22 mouse cellular contexts compared by ENCODE assay signal in genomic region chr9:82709411-82709983, GRCm38 (mm10).
DNase-seq lines count a peak whose midpoint lies in the region; ATAC-seq and TF ChIP-seq lines count a peak whose summit lies in the region.
"Had no signal": no experiment of that assay in that cellular context is flagged by ENCODE, and none has a peak within 500 bp of the region (broad histone marks: within the 10 kb centered on the region; RNA-seq: fewer than 3 reads in every experiment).

No protein-coding gene starts in this region.

- peak; percentile 13 for DNase-seq in midbrain, embryonic 10.5 days (ENCODE audit: low spot score)
- no peak for DNase-seq in midbrain, postnatal 0 days (ENCODE audit: low spot score)
- peak; percentile 10 for DNase-seq in embryo, embryonic 10 days (ENCODE audit: low spot score)
- DNase-seq in embryo, embryonic 9.5 days (ENCODE audit: extremely low spot score), result peak; percentile 6
- DNase-seq in neural tube, embryonic 10.5 days (ENCODE audit: extremely low spot score, low spot score), result peak; percentile 13
- no peak for DNase-seq in lung, postnatal 0 days (ENCODE audit: low spot score)
- DNase-seq in kidney, postnatal 25 days, result no peak
- DNase-seq: adrenal gland, postnatal 10 days; cerebellum, adult 9-11 months; kidney, adult 18-20 months; left cerebral cortex, postnatal 4 days; liver, embryonic 13.5 days; lung, embryonic 14.5 days; lung, postnatal 4 days; right cerebral cortex, postnatal 14 days; spleen, adult 18-20 months; thymus, postnatal 36 days had no signal

- no peak overlapping the region for H3K4me3 ChIP-seq in midbrain, embryonic 10.5 days
- no peak overlapping the region for H3K4me3 ChIP-seq in midbrain, postnatal 0 days (ENCODE audit: low read depth, low read length)
- no peak overlapping the region for H3K4me3 ChIP-seq in lung, postnatal 0 days (ENCODE audit: low read depth, low read length)
- H3K4me3 ChIP-seq: heart, embryonic 10.5 days; layer of hippocampus, adult 2 months; liver, embryonic 13.5 days; neural tube, embryonic 12.5 days had no signal

- no peak for ATAC-seq in midbrain, postnatal 0 days (ENCODE audit: low FRiP score)
- no peak for ATAC-seq in lung, postnatal 0 days
- ATAC-seq: hindbrain, embryonic 16.5 days had no signal

- peaks cover 10% of the 10 kb centered on the region for H3K4me1 ChIP-seq in midbrain, embryonic 10.5 days
- H3K4me1 ChIP-seq in midbrain, postnatal 0 days (ENCODE audit: insufficient read depth, low read length), result no peaks in the 10 kb centered on the region
- no peaks in the 10 kb centered on the region for H3K4me1 ChIP-seq in lung, postnatal 0 days (ENCODE audit: insufficient read depth, low read depth, low read length)
- H3K4me1 ChIP-seq: heart, embryonic 10.5 days; liver, embryonic 13.5 days had no signal

- TF ChIP-seq EP300 in lung, postnatal 0 days (IDR thresholded peaks at IDR 0.05), result no peak

- no peak overlapping the region for H3K4me2 ChIP-seq in midbrain, postnatal 0 days (ENCODE audit: low read depth, low read length, poor library complexity, severe bottlenecking)
- H3K4me2 ChIP-seq in lung, postnatal 0 days (replicated peaks; ENCODE audit: low read depth, low read length), result no peak overlapping the region
- H3K4me2 ChIP-seq: liver, embryonic 13.5 days; lung, embryonic 14.5 days; neural tube, embryonic 12.5 days had no signal

- no peak overlapping the region for H3K9ac ChIP-seq in midbrain, postnatal 0 days (replicated peaks; ENCODE audit: low read length, poor library complexity, severe bottlenecking)
- H3K9ac ChIP-seq in lung, postnatal 0 days (replicated peaks; ENCODE audit: low read depth), result no peak overlapping the region
- H3K9ac ChIP-seq: liver, embryonic 13.5 days; lung, embryonic 14.5 days; neural tube, embryonic 12.5 days had no signal

- 49% methylated on average over 2 of the region's 2 CpGs for WGBS in midbrain, embryonic 10.5 days
- WGBS in midbrain, postnatal 0 days, result 60% methylated on average over 2 of the region's 2 CpGs
- 69% methylated on average over 2 of the region's 2 CpGs for WGBS in lung, postnatal 0 days

- H3K9me3 ChIP-seq in midbrain, embryonic 10.5 days (replicated peaks), result no peaks in the 10 kb centered on the region
- H3K9me3 ChIP-seq in midbrain, postnatal 0 days (ENCODE audit: low read length), result no peaks in the 10 kb centered on the region
- H3K9me3 ChIP-seq in lung, postnatal 0 days (ENCODE audit: low read length), result no peaks in the 10 kb centered on the region
- H3K9me3 ChIP-seq: heart, embryonic 10.5 days; liver, embryonic 13.5 days; neural tube, embryonic 12.5 days had no signal

- no peaks in the 10 kb centered on the region for H3K27me3 ChIP-seq in midbrain, embryonic 10.5 days (ENCODE audit: low read depth, poor library complexity, severe bottlenecking)
- no peaks in the 10 kb centered on the region for H3K27me3 ChIP-seq in midbrain, postnatal 0 days (ENCODE audit: insufficient read depth, low read length)
- no peaks in the 10 kb centered on the region for H3K27me3 ChIP-seq in lung, postnatal 0 days (replicated peaks; ENCODE audit: insufficient read depth, low read length)
- H3K27me3 ChIP-seq: liver, embryonic 13.5 days; neural tube, embryonic 12.5 days had no signal

- H3K27ac ChIP-seq in midbrain, embryonic 10.5 days (replicated peaks), result peak overlapping the region; percentile 74
- H3K27ac ChIP-seq in midbrain, postnatal 0 days (ENCODE audit: low read depth, low read length), result no peak overlapping the region
- H3K27ac ChIP-seq in lung, postnatal 0 days (ENCODE audit: low read length), result no peak overlapping the region
- H3K27ac ChIP-seq: heart, embryonic 10.5 days; kidney, postnatal 0 days; layer of hippocampus, adult 2 months; liver, embryonic 13.5 days; neural tube, embryonic 12.5 days had no signal

- TF ChIP-seq CTCF in midbrain, postnatal 0 days (IDR thresholded peaks at IDR 0.05), result no peak
- no peak for TF ChIP-seq CTCF in lung, postnatal 0 days (IDR thresholded peaks at IDR 0.05)

- H3K36me3 ChIP-seq in midbrain, embryonic 10.5 days, result no peaks in the 10 kb centered on the region
- no peaks in the 10 kb centered on the region for H3K36me3 ChIP-seq in midbrain, postnatal 0 days (ENCODE audit: insufficient read depth, low read length)
- no peaks in the 10 kb centered on the region for H3K36me3 ChIP-seq in lung, postnatal 0 days (ENCODE audit: insufficient read depth, low read length)
- H3K36me3 ChIP-seq: heart, embryonic 10.5 days; liver, embryonic 13.5 days; neural tube, embryonic 12.5 days had no signal

Comparison
In these comparisons a context has a peak if more than half of its experiments do, and no peak if none do; other contexts are left out.
1. DNase-seq: peak in midbrain, embryonic 10.5 days (single experiment), embryo, embryonic 10 days (single experiment), embryo, embryonic 9.5 days (single experiment) and neural tube, embryonic 10.5 days (single experiment); none in midbrain, postnatal 0 days (single experiment), lung, postnatal 0 days (single experiment) and kidney, postnatal 25 days (0 of 2).